Mouse (Mus musculus): Measurements from ENCODE around the gene Sept9. TPM values are rescaled to one million over a fixed set of nuclear protein-coding genes. Genes with fewer than 3 reads are reported as not detected.

The Sept9 gene
- polyA plus RNA-seq, 1 experiment from 2014 or later = 165 TPM

DNA sequence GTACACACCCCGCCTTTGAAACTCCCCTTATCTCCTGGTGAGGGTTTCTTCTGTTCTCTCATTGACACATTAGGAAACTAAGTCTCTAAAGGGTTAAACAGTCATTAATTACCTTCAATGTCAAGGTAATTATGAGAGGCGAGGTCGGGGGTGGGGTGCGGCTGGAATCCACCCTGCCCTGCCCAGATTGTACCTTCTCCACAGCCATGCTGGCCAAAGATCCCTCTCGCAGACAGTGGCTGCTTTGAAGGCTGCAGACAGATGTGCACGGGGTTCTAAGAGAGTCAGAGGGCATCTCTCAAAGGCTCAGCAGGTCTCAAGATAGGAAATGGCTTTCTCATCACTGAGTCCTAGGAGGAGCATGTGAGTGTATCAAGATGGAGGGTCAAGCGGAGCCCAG is 198.7 kb downstream of the Sept9 start:
- no peak overlapping the region for H3K9ac ChIP-seq
- no peak overlapping the region for H3K4me2 ChIP-seq (replicated peaks)
- peaks cover 6% of the 10 kb centered on the region; the same call in 1 of the 2 replicates for H3K27me3 ChIP-seq (replicated peaks)
- no peak for ATAC-seq (ENCODE audit: low FRiP score, low read depth)
- no peaks in the 10 kb centered on the region for H3K36me3 ChIP-seq
- 0 out of 2 replicates have a peak, but pooled peaks cover 3% of the 10 kb centered on the region for H3K9me3 ChIP-seq
- no peak overlapping the region for H3K4me3 ChIP-seq
- 49% methylated on average over 7 of the region's 7 CpGs for WGBS
- H3K4me1 ChIP-seq = peaks cover 25% of the 10 kb centered on the region
- no peak overlapping the region for H3K27ac ChIP-seq

DNA sequence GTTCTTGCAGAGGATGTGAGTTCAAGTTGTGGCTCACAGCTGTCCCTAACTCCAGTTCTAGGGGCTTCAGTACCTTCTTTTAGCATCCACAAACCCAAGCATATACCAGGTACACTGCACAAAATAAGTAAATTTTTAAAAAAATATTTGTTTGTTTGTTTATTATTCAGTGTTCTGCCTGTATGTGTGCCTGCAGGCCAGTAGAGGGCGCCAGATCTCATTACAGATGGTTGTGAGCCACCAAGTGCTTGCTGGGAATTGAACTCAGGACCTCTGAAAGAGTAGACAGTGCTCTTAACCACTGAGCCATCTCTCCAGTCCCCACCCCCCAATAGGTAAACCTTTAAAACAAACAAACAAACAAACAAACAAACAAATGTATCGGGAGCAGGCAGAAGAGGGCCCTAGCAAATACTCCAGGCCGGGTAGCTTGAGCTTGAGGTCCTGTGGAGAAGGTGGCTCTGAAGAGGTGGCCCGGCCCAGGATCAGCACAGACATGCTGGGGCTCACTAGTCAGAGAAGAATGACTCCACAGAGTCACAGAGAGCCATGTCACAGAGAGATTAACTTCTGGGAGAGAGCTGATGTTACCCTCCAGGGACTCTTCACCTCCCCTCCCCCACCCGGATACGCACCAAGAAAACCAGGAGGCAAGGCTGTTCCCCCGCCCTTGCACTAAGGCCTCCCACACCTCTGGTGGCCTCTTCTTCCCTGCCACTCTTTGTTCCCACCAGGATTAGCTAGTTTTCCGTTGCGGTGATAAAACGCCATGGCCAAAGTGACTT is 202.3 kb downstream of the Sept9 start:
- H3K4me2 ChIP-seq (replicated peaks) = no peak overlapping the region
- H3K27me3 ChIP-seq (replicated peaks) = no peaks in the 10 kb centered on the region; the same call in 1 of the 2 replicates
- no peak for ATAC-seq (ENCODE audit: low FRiP score, low read depth)
- peaks cover 15% of the 10 kb centered on the region for H3K4me1 ChIP-seq
- WGBS = 93% methylated on average over 10 of the region's 10 CpGs
- H3K9ac ChIP-seq = no peak overlapping the region
- no peaks in the 10 kb centered on the region for H3K36me3 ChIP-seq
- H3K4me3 ChIP-seq = no peak overlapping the region
- H3K27ac ChIP-seq = no peak overlapping the region
- 0 out of 2 replicates have a peak, but pooled peaks cover 3% of the 10 kb centered on the region for H3K9me3 ChIP-seq

- 0 out of 2 replicates have a peak, but pooled peaks cover 3% of the 10 kb centered on the region for H3K9me3 ChIP-seq
- no peak overlapping the region for H3K4me3 ChIP-seq
- no peak overlapping the region for H3K27ac ChIP-seq
- WGBS = 86% methylated on average over 11 of the region's 11 CpGs
- H3K36me3 ChIP-seq = no peaks in the 10 kb centered on the region
- peaks cover 20% of the 10 kb centered on the region for H3K4me1 ChIP-seq
- H3K4me2 ChIP-seq (replicated peaks) = no peak overlapping the region
- no peak overlapping the region for H3K9ac ChIP-seq
- ATAC-seq (ENCODE audit: low FRiP score, low read depth) = no peak
- H3K27me3 ChIP-seq (replicated peaks) = no peaks in the 10 kb centered on the region; the same call in 1 of the 2 replicates
Observed at GRCm38 (mm10) chr11:117402550-117402949, 203.1 kb downstream of the Sept9 start.

DNA sequence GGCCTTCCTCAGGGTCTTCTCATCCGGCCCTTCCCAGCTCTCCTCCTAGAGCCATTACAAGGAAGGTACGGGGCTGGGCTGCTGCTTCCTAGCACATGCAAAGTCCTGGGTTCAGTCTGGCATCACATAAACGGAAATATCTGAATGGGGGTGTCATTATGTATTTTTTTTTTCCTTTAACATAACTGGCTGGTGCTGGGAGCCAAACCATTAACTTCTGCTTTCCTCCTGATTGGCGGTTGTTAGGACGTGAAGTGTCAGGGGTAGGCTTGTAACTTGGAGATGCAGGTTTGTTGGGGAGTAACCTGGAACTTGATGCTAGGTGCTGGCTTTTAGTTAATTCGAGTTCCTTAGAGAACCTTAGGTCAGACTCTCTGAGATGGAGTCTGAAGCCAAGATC is 203.6 kb downstream of the Sept9 start:
- Histone ChIP-seq H3K4me3 (no peak overlapping the region), H3K9ac (no peak overlapping the region), H3K4me1 (peaks cover 25% of the 10 kb centered on the region), H3K27me3 (replicated peaks) (no peaks in the 10 kb centered on the region; the same call in 1 of the 2 replicates), H3K4me2 (replicated peaks) (no peak overlapping the region), H3K9me3 (0 out of 2 replicates have a peak, but pooled peaks cover 3% of the 10 kb centered on the region), H3K27ac (no peak overlapping the region), H3K36me3 (no peaks in the 10 kb centered on the region)
- ATAC-seq (ENCODE audit: low FRiP score, low read depth) = no peak
- 91% methylated on average over 6 of the region's 6 CpGs for WGBS

DNA sequence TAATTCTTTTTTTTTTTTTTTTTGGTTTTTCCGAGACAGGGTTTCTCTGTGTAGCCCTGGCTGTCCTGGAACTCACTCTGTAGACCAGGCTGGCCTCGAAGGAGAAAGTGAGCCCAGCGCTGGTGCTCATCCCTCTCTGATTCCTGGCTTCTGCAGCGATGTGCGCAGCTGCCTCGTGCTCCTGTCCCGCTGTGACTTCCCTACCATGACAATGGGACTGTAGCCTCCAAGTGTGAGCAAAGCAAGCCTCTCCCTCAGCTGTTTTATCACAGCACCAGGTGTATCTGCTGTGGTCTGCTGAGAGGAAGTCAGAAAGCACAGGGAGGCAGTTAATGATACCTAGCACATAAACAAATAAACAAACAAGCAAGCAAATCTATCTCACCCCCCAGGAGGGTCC is 204.3 kb downstream of the Sept9 start:
- H3K36me3 ChIP-seq = no peaks in the 10 kb centered on the region
- no peak for ATAC-seq (ENCODE audit: low FRiP score, low read depth)
- H3K27me3 ChIP-seq (replicated peaks) = no peaks in the 10 kb centered on the region; the same call in 1 of the 2 replicates
- WGBS = 26% methylated on average over 7 of the region's 7 CpGs
- 0 out of 2 replicates have a peak, but pooled peaks cover 3% of the 10 kb centered on the region for H3K9me3 ChIP-seq
- H3K4me2 ChIP-seq (replicated peaks) = no peak overlapping the region
- no peak overlapping the region for H3K4me3 ChIP-seq
- H3K27ac ChIP-seq = no peak overlapping the region
- peaks cover 32% of the 10 kb centered on the region for H3K4me1 ChIP-seq
- no peak overlapping the region for H3K9ac ChIP-seq

- Histone ChIP-seq H3K9ac (0 out of 2 replicates have a peak overlapping the region, but pooled peaks have one; percentile 22), H3K4me3 (no peak overlapping the region), H3K27me3 (replicated peaks) (no peaks in the 10 kb centered on the region), H3K4me1 (peaks cover 49% of the 10 kb centered on the region), H3K27ac (peak overlapping the region; percentile 78), H3K9me3 (0 out of 2 replicates have a peak, but pooled peaks cover 2% of the 10 kb centered on the region), H3K36me3 (no peaks in the 10 kb centered on the region), H3K4me2 (replicated peaks) (peak overlapping the region; percentile 63)
- 67% methylated on average over 1 of the region's 1 CpGs for WGBS
- no peak for ATAC-seq (ENCODE audit: low FRiP score, low read depth)
Observed at GRCm38 (mm10) chr11:117406711-117407110, 207.2 kb downstream of the Sept9 start.

GRCm38 (mm10) chr11:117407196-117407595 is 207.7 kb downstream of the Sept9 start:
- H3K4me1 ChIP-seq = peaks cover 49% of the 10 kb centered on the region
- no peaks in the 10 kb centered on the region for H3K27me3 ChIP-seq (replicated peaks)
- H3K27ac ChIP-seq = peak overlapping the region; percentile 78
- H3K9ac ChIP-seq = 0 out of 2 replicates have a peak overlapping the region, but pooled peaks have one; percentile 22
- no peaks in the 10 kb centered on the region for H3K36me3 ChIP-seq
- H3K4me3 ChIP-seq = peak overlapping the region; percentile 21; the same call in 1 of the 2 replicates
- no peaks in the 10 kb centered on the region for H3K9me3 ChIP-seq
- peak; percentile 43 for ATAC-seq (ENCODE audit: low FRiP score, low read depth)
- H3K4me2 ChIP-seq (replicated peaks) = peak overlapping the region; percentile 63
- WGBS = 14% methylated on average over 4 of the region's 4 CpGs

DNA sequence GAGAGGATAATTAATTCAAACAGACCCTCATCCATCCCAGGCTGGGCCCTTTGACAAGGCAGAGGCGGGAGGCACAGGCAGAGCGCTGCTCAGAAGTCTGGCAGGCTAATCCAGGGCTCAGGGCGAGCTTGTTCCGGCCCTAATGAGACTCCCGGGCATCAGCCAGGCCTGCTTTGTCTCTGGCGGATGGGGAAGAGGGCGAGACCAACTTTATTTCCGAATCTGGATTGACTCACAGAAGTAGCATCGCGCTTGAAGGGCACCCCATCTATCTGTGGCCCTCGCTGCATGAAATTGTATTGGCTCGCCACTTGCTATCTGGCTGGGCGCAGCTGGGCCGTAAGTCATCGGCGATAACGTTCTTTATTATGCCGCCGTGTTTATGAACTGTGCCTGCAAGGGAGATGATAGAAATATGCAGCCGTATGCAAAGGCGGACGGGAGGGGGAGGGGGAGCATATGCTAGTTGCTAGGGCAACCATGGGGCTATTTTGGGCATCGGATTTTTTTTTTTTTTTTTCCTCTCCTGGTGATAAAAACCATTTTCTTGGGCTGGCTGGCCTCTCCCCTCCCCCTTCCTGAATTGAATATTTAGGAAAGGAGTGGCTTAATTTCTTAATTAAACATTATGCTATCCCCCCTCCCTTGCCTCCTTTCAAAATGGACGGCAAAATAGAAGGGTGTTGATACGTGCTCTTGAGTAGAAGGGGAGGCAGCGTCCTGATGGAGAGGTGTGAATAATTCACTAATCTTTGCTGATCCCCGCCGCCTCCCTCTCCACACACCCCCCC is 208.4 kb downstream of the Sept9 start:
- Histone ChIP-seq H3K4me2 (replicated peaks) (peak overlapping the region; percentile 63), H3K9ac (peak overlapping the region; percentile 22; the same call in 1 of the 2 replicates), H3K36me3 (no peaks in the 10 kb centered on the region), H3K4me3 (peak overlapping the region; percentile 21; the same call in 1 of the 2 replicates), H3K9me3 (no peaks in the 10 kb centered on the region), H3K4me1 (peaks cover 49% of the 10 kb centered on the region), H3K27ac (peak overlapping the region; percentile 78), H3K27me3 (replicated peaks) (peaks cover 4% of the 10 kb centered on the region; the same call in 1 of the 2 replicates)
- under 1% methylated on average over 28 of the region's 28 CpGs for WGBS
- peak; percentile 66 for ATAC-seq (ENCODE audit: low FRiP score, low read depth)

DNA sequence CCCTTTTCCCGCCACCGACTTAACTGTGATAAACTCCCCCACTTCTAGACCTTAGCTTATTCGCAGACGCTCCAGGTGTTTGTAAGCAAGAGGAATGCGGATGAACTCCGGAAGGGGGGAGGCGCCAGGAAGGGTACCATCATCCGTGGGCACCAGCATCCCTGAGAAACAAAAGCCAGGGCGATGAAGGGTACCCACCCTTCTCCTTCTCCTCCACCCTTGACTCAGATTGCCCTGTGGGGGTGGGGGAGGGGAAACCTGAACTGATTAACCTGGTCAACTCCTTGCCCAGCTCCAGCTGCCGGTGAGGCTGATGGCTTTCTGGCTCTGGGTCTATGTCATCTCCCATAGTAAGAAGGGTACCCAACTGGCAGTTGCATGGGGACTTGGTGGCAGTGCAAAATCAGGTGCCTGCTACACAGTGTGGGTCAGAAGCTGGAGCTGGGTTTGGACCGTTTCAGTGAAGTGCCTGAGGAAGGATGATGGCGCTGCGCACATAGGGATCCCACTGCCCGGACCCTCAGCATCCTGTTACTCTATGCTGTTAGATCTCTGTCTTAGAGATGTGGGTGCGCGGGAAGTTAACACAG is 209.1 kb downstream of the Sept9 start:
- peaks cover 11% of the 10 kb centered on the region for H3K27me3 ChIP-seq (replicated peaks)
- peak overlapping the region; percentile 78 for H3K27ac ChIP-seq
- no peak overlapping the region for H3K4me3 ChIP-seq
- no peaks in the 10 kb centered on the region for H3K36me3 ChIP-seq
- ATAC-seq (ENCODE audit: low FRiP score, low read depth) = no peak
- WGBS = 7% methylated on average over 16 of the region's 16 CpGs
- H3K9me3 ChIP-seq = no peaks in the 10 kb centered on the region
- peak overlapping the region; percentile 63 for H3K4me2 ChIP-seq (replicated peaks)
- peaks cover 55% of the 10 kb centered on the region for H3K4me1 ChIP-seq
- H3K9ac ChIP-seq = peak overlapping the region; percentile 22; the same call in 1 of the 2 replicates

DNA sequence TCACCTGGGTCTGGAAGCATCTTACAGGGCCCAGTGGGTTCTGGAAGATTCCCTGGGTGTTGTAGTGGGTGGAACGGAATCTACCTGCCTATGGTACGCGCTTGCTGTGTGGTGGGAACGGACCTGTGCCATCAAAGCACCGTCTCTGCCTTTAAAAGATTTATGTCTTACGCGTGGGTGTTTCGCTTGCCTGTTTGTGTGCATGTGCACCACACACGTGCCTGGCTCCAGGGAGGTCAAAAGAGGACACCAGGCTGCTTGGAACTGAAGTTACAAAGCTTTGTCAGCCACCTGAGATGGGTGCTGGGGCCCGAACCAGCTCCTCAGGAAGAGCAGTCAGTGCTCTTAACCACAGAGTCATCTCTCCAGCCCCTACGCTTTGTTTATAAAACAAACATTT is 209.9 kb downstream of the Sept9 start:
- H3K9ac ChIP-seq = no peak overlapping the region
- H3K27ac ChIP-seq = peak overlapping the region; percentile 78
- H3K4me3 ChIP-seq = no peak overlapping the region
- H3K4me2 ChIP-seq (replicated peaks) = 0 out of 2 replicates have a peak overlapping the region, but pooled peaks have one; percentile 24
- H3K36me3 ChIP-seq = no peaks in the 10 kb centered on the region
- H3K4me1 ChIP-seq = peaks cover 62% of the 10 kb centered on the region
- H3K27me3 ChIP-seq (replicated peaks) = peaks cover 18% of the 10 kb centered on the region
- H3K9me3 ChIP-seq = no peaks in the 10 kb centered on the region
- 56% methylated on average over 11 of the region's 11 CpGs for WGBS
- no peak for ATAC-seq (ENCODE audit: low FRiP score, low read depth)

- Histone ChIP-seq H3K36me3 (no peaks in the 10 kb centered on the region), H3K4me3 (no peak overlapping the region), H3K9ac (0 out of 2 replicates have a peak overlapping the region, but pooled peaks have one; percentile 8), H3K4me1 (peaks cover 61% of the 10 kb centered on the region), H3K9me3 (no peaks in the 10 kb centered on the region), H3K4me2 (replicated peaks) (peak overlapping the region; percentile 24; the same call in 1 of the 2 replicates), H3K27me3 (replicated peaks) (peaks cover 23% of the 10 kb centered on the region), H3K27ac (peak overlapping the region; percentile 44; the same call in 1 of the 2 replicates)
- ATAC-seq (ENCODE audit: low FRiP score, low read depth) = no peak
- 4% methylated on average over 6 of the region's 6 CpGs for WGBS
Observed at GRCm38 (mm10) chr11:117410059-117410458, 210.6 kb downstream of the Sept9 start.
